In the genomic region with DNA sequence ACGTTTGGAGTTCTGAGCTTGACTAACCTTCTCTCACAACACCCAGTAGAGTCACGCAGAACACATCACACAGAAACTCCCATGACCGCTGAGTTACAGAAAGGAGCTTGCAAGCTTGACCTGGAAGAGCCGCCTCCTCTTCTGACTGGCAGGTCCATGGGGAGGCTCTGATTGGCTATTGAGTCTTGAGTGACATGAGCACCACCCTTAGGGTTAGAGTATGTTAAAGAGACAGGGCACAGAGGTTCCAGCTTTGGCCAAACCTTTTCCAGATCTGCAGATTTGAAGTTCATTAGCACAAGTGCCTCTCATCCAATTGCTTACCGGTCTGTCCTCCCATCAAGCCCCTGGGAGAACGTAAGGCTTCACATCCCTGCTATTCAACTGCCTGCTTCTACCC, we compare ENCODE assay signal across 8 mouse cellular contexts. TPM values are rescaled to one million over a fixed set of nuclear protein-coding genes. Genes with fewer than 3 reads are reported as not detected.
A peak's percentile ranks its signal among the peaks of the same experiment; 100 is the strongest.
DNase-seq lines count a peak whose midpoint lies in the region; ATAC-seq and TF ChIP-seq lines count a peak whose summit lies in the region.
"Not testable (repeated sequence)": the region's sequence is repeated elsewhere in the genome, so short reads cannot be mapped to it uniquely, and the experiment has no call there.

Gene Gm14410 (minus strand): TSS at position 81 of the 400 bp plus-strand sequence.

- H3K36me3 ChIP-seq in embryonic facial prominence, embryonic 11.5 days (replicated peaks; ENCODE audit: control insufficient read depth, insufficient read depth, low read depth, low read length); hindbrain, embryonic 16.5 days (ENCODE audit: control insufficient read depth, insufficient read depth, low read length); liver, postnatal 0 days (replicated peaks; ENCODE audit: insufficient read depth, low read length); neural tube, embryonic 12.5 days: not testable (repeated sequence)

- not testable (repeated sequence) for H3K4me2 ChIP-seq in embryonic facial prominence, embryonic 11.5 days (ENCODE audit: low read depth, low read length); hindbrain, embryonic 16.5 days (ENCODE audit: low read length); liver, postnatal 0 days (ENCODE audit: low read depth, low read length)
- peak within 1 kb of the TSS; percentile 41 for H3K4me2 ChIP-seq in neural tube, embryonic 12.5 days (replicated peaks)

- 0% methylated on average over 4 of the region's 6 CpGs for WGBS in embryonic facial prominence, embryonic 11.5 days
- WGBS in hindbrain, embryonic 16.5 days: 4% methylated on average over 4 of the region's 6 CpGs
- WGBS in liver, postnatal 0 days (ENCODE audit: insufficient replicate concordance): 7% methylated on average over 3 of the region's 6 CpGs
- under 1% methylated on average over 5 of the region's 6 CpGs for WGBS in neural tube, embryonic 12.5 days

- not testable (repeated sequence) for TF ChIP-seq CTCF in liver, postnatal 0 days (IDR thresholded peaks at IDR 0.05; ENCODE audit: low read depth)

- not testable (repeated sequence) for H3K9me3 ChIP-seq in embryonic facial prominence, embryonic 11.5 days (replicated peaks; ENCODE audit: control insufficient read depth, low read length); hindbrain, embryonic 16.5 days (ENCODE audit: control insufficient read depth, low read length); liver, postnatal 0 days (ENCODE audit: low read length); neural tube, embryonic 12.5 days

- H3K27me3 ChIP-seq in embryonic facial prominence, embryonic 11.5 days (ENCODE audit: control insufficient read depth, insufficient read depth, low read length); hindbrain, embryonic 16.5 days (replicated peaks; ENCODE audit: control insufficient read depth, insufficient read depth, low read length); liver, postnatal 0 days (ENCODE audit: insufficient read depth, low read length); neural tube, embryonic 12.5 days (replicated peaks): not testable (repeated sequence)

- not testable (repeated sequence) for ATAC-seq in activated CD4-positive, CD25-positive, alpha-beta regulatory T cell, adult 4 months; embryonic facial prominence, embryonic 11.5 days (replicated peaks; ENCODE audit: insufficient number of reproducible peaks, low FRiP score, low TSS enrichment, low read depth); hindbrain, embryonic 16.5 days; liver, postnatal 0 days; neural tube, embryonic 12.5 days (ENCODE audit: low FRiP score, low read depth)

- not testable (repeated sequence) for DNase-seq in embryonic facial prominence, embryonic 11.5 days (ENCODE audit: low spot score); gonadal fat pad, adult 2 months (ENCODE audit: low read depth); liver, postnatal 0 days
- peak; percentile 63 to 73 for DNase-seq in layer of hippocampus, postnatal 10 days (ENCODE audit: low spot score in 2 of 2)
- peak; percentile 82 for DNase-seq in testis, postnatal 14 days (ENCODE audit: low spot score)

- not testable (repeated sequence) for H3K4me1 ChIP-seq in embryonic facial prominence, embryonic 11.5 days (ENCODE audit: control insufficient read depth, insufficient read depth, low read length); hindbrain, embryonic 16.5 days (ENCODE audit: control insufficient read depth, insufficient read depth, low read depth, low read length); liver, postnatal 0 days (ENCODE audit: insufficient read depth); neural tube, embryonic 12.5 days

- peak within 1 kb of the TSS; percentile 30 for H3K4me3 ChIP-seq in embryonic facial prominence, embryonic 11.5 days (ENCODE audit: low read depth, low read length)
- H3K4me3 ChIP-seq in hindbrain, embryonic 16.5 days (ENCODE audit: low read length): peak within 1 kb of the TSS; percentile 38
- 0 out of 2 replicates have a peak within 1 kb of the TSS, but pooled peaks have one; percentile 31 for H3K4me3 ChIP-seq in liver, postnatal 0 days (ENCODE audit: low read depth, low read length)
- peak within 1 kb of the TSS; percentile 36 for H3K4me3 ChIP-seq in neural tube, embryonic 12.5 days

- not testable (repeated sequence) for H3K9ac ChIP-seq in embryonic facial prominence, embryonic 11.5 days (replicated peaks; ENCODE audit: low read length); hindbrain, embryonic 16.5 days (ENCODE audit: low read depth, low read length); liver, postnatal 0 days (replicated peaks)
- 0 out of 2 replicates have a peak within 1 kb of the TSS, but pooled peaks have one; percentile 33 for H3K9ac ChIP-seq in neural tube, embryonic 12.5 days

- not testable (repeated sequence) for TF ChIP-seq EP300 in liver, postnatal 0 days (IDR thresholded peaks at IDR 0.05; ENCODE audit: low read depth)

- not testable (repeated sequence) for H3K27ac ChIP-seq in embryonic facial prominence, embryonic 11.5 days (replicated peaks; ENCODE audit: low read depth, low read length); hindbrain, embryonic 16.5 days (ENCODE audit: low read depth, low read length); liver, postnatal 0 days (ENCODE audit: low read depth); neural tube, embryonic 12.5 days

RNA-seq across cellular contexts. Expression of gene Gm14410, which starts in this region (rescaled TPM):
- 10 to 100 TPM; 17.3 to 19.2 TPM for polyA plus RNA-seq in activated CD4-positive, CD25-positive, alpha-beta regulatory T cell, adult 4 months (2017; shearing (Covaris generic))
- polyA plus RNA-seq in embryonic facial prominence, embryonic 11.5 days (2014; fragmentation: Nextera tagmentation; extraction: Ambion mirVana): 34.7 and 35.9 TPM in 2 replicates
- 7.3 and 10.4 TPM in 2 replicates for polyA plus RNA-seq in gonadal fat pad, adult 2 months (2012; rRNA removed)
- polyA plus RNA-seq in hindbrain, embryonic 16.5 days (2015; fragmentation: Nextera tagmentation; extraction: Ambion mirVana): 37.9 and 44.8 TPM in 2 replicates
- 10 to 100 TPM; 61.6 to 70.5 TPM for total RNA-seq in layer of hippocampus, postnatal 10 days (2021)
- polyA plus RNA-seq in liver, postnatal 0 days (2015; fragmentation: Nextera tagmentation; extraction: Ambion mirVana): 4.2 and 5.0 TPM in 2 replicates
- 25.8 and 27.4 TPM in 2 replicates for polyA plus RNA-seq in neural tube, embryonic 12.5 days (2016; fragmentation: Nextera tagmentation; extraction: Ambion mirVana)
